Mouse (Mus musculus): ENCODE measurements around the gene Eif4h.

- TF ChIP-seq CTCF (IDR thresholded peaks at IDR 0.05; ENCODE audit: low read depth, low read length) (no peak), POLR2A (IDR thresholded peaks at IDR 0.05; ENCODE audit: extremely low read depth, insufficient read depth, low read length) (no peak)
These were observed 67.4 kb downstream of the Eif4h start for GRCm38 (mm10) chr5:134571730-134572507.

Measured in liver, adult 2 months (tissue).